Mouse (Mus musculus): ENCODE results near the gene Olfr461.

GRCm38 (mm10) chr6:40554950-40555349 lies at the start of gene Olfr461:
- TF ChIP-seq CTCF (IDR thresholded peaks at IDR 0.05; ENCODE audit: insufficient read depth, low read length) (no peak), POLR2A (IDR thresholded peaks at IDR 0.05; ENCODE audit: borderline replicate concordance, extremely low read depth, low read depth, low read length) (no peak)
